Mouse (Mus musculus): ENCODE results near the gene Zbtb45.

- TF ChIP-seq POLR2A (IDR thresholded peaks at IDR 0.05; ENCODE audit: insufficient read length, low read depth) (no peak), POLR2AphosphoS2 (IDR thresholded peaks at IDR 0.05; ENCODE audit: insufficient read length, low read depth) (no peak), REST (IDR thresholded peaks at IDR 0.05; ENCODE audit: insufficient read depth, insufficient read length) (no peak), MAX (IDR thresholded peaks at IDR 0.05; ENCODE audit: low read depth) (no peak), CEBPB (IDR thresholded peaks at IDR 0.05; ENCODE audit: insufficient read depth, poor library complexity, severe bottlenecking) (no peak), USF1 (IDR thresholded peaks at IDR 0.05; ENCODE audit: low read depth) (no peak), MYOG (IDR thresholded peaks at IDR 0.05; ENCODE audit: control insufficient read depth in 1 of 3, insufficient read depth in 1 of 3, insufficient read length in 2 of 3, low read depth in 2 of 3) (no peak), TCF12 (IDR thresholded peaks at IDR 0.05; ENCODE audit: insufficient read depth, poor library complexity, severe bottlenecking) (no peak), E2F4 (IDR thresholded peaks at IDR 0.05; ENCODE audit: insufficient read depth) (no peak)
These were observed 43.6 kb downstream of the Zbtb45 start for GRCm38 (mm10) chr7:12966104-12966845.
